Mouse (Mus musculus): ENCODE data around the gene Myh15.
A peak's percentile ranks its signal among the peaks of the same experiment; 100 is the strongest.
"Not testable (repeated sequence)": the region's sequence is repeated elsewhere in the genome, so short reads cannot be mapped to it uniquely, and the experiment has no call there.

Gene Myh15

GRCm38 (mm10) chr16:49057186-49057585 is at the start of gene Myh15:
Gene Myh15, plus strand, starts transcription at chr16:49057486.
- no peak for DNase-seq (ENCODE audit: low read depth, low spot score)

GRCm38 (mm10) chr16:49016620-49017332 is 40.5 kb upstream of the Myh15 start:
- peak; percentile 34 for DNase-seq (ENCODE audit: low read depth, low spot score)

- no peak for DNase-seq (ENCODE audit: low read depth, low spot score)
These were observed 21.4 kb upstream of the Myh15 start for GRCm38 (mm10) chr16:49035852-49036251.

- no peak for DNase-seq (ENCODE audit: low read depth, low spot score)
These were observed 19.5 kb upstream of the Myh15 start for GRCm38 (mm10) chr16:49037771-49038170.

- DNase-seq (ENCODE audit: low read depth, low spot score) = no peak
These were observed 16.6 kb upstream of the Myh15 start for GRCm38 (mm10) chr16:49040554-49041221.

- no peak for DNase-seq (ENCODE audit: low read depth, low spot score)
These were observed 8.1 kb upstream of the Myh15 start for GRCm38 (mm10) chr16:49049214-49049613.

- DNase-seq (ENCODE audit: low read depth, low spot score) = no peak
These were observed 12.1 kb downstream of the Myh15 start for GRCm38 (mm10) chr16:49069256-49069963.

- no peak for DNase-seq (ENCODE audit: low read depth, low spot score)
These were observed 14.0 kb downstream of the Myh15 start for GRCm38 (mm10) chr16:49071316-49071715.

- no peak for DNase-seq (ENCODE audit: low read depth, low spot score)
These were observed 70.7 kb downstream of the Myh15 start for GRCm38 (mm10) chr16:49128015-49128414.

GRCm38 (mm10) chr16:49156193-49156592 is 98.9 kb downstream of the Myh15 start:
- DNase-seq (ENCODE audit: low read depth, low spot score) = no peak

- DNase-seq (ENCODE audit: low read depth, low spot score) = peak; percentile 37
These were observed 107.3 kb downstream of the Myh15 start for GRCm38 (mm10) chr16:49164349-49165137.

GRCm38 (mm10) chr16:49165728-49166127 is 108.4 kb downstream of the Myh15 start:
- no peak for DNase-seq (ENCODE audit: low read depth, low spot score)

GRCm38 (mm10) chr16:49167325-49167724 is 110.0 kb downstream of the Myh15 start:
- no peak for DNase-seq (ENCODE audit: low read depth, low spot score)

GRCm38 (mm10) chr16:49175077-49175476 is 117.8 kb downstream of the Myh15 start:
- no peak for DNase-seq (ENCODE audit: low read depth, low spot score)

- DNase-seq (ENCODE audit: low read depth, low spot score) = no peak
These were observed 118.6 kb downstream of the Myh15 start for GRCm38 (mm10) chr16:49175729-49176395.

- DNase-seq (ENCODE audit: low read depth, low spot score) = no peak
These were observed 136.2 kb downstream of the Myh15 start for GRCm38 (mm10) chr16:49193521-49193920.

- DNase-seq (ENCODE audit: low read depth, low spot score) = no peak
These were observed 136.7 kb downstream of the Myh15 start for GRCm38 (mm10) chr16:49193986-49194385.

- no peak for DNase-seq (ENCODE audit: low read depth, low spot score)
These were observed 139.0 kb downstream of the Myh15 start for GRCm38 (mm10) chr16:49196290-49196689.

GRCm38 (mm10) chr16:49197951-49198350 is 140.7 kb downstream of the Myh15 start:
- DNase-seq (ENCODE audit: low read depth, low spot score) = no peak

- no peak for DNase-seq (ENCODE audit: low read depth, low spot score)
These were observed 166.4 kb downstream of the Myh15 start for GRCm38 (mm10) chr16:49223733-49224132.

- not testable (repeated sequence) for DNase-seq (ENCODE audit: low read depth, low spot score)
These were observed 186.2 kb downstream of the Myh15 start for GRCm38 (mm10) chr16:49243517-49243916.
